Mouse (Mus musculus): ENCODE results near the gene Zfp689. TPM values are rescaled to one million over a fixed set of nuclear protein-coding genes. Genes with fewer than 3 reads are reported as not detected.
"Not testable (repeated sequence)": the region's sequence is repeated elsewhere in the genome, so short reads cannot be mapped to it uniquely, and the experiment has no call there.

Gene Zfp689
- total and polyA plus RNA-seq, 2 experiments: 0.74 to 1.9 TPM

DNA sequence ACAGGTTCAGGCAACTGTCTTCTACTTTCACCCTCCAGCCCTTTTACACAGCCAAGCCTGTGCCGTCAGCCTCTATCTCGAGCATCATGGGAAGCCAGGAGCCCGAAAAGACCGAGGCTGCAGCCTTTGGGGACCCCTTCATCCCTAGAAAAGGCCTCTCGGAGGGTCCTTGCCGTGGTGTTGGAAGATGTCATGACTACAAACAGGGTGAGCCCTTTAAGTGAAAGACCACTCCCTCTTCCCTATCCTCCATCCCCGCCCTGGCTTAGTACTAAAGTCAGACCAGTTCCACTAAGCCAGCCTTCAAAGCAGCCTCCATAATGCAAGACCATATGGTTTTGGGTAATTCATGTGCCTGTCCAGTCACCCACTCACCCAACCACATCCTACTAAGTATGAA is 23.1 kb upstream of the Zfp689 start:
- H3K27me3 ChIP-seq (ENCODE audit: control insufficient read depth, insufficient read depth, low read length): no peaks in the 10 kb centered on the region
- H3K36me3 ChIP-seq (ENCODE audit: control insufficient read depth, insufficient read depth, low read length): peaks cover 37% of the 10 kb centered on the region
- H3K4me3 ChIP-seq (ENCODE audit: insufficient read depth, low read depth, low read length): peak overlapping the region; percentile 73
- H3K27ac ChIP-seq (replicated peaks; ENCODE audit: insufficient read depth, low read depth, low read length): peak overlapping the region; percentile 89
- peak overlapping the region; percentile 87 for H3K9ac ChIP-seq (ENCODE audit: low read depth, low read length)
- TF ChIP-seq CTCF (IDR thresholded peaks at IDR 0.05; ENCODE audit: low read depth, low read length): no peak
- no peak for TF ChIP-seq POLR2A (IDR thresholded peaks at IDR 0.05; ENCODE audit: extremely low read depth, insufficient read depth, low read length)
- WGBS: 3% methylated on average over 7 of the region's 7 CpGs
- DNase-seq (ENCODE audit: extremely low read depth, low read depth, low spot score): no peak
- peaks cover 11% of the 10 kb centered on the region; the same call in 1 of the 2 replicates for H3K79me2 ChIP-seq (ENCODE audit: control insufficient read depth, insufficient read depth, low read length)
- peaks cover 19% of the 10 kb centered on the region for H3K4me1 ChIP-seq (ENCODE audit: control insufficient read depth, insufficient read depth, low read length)

DNA sequence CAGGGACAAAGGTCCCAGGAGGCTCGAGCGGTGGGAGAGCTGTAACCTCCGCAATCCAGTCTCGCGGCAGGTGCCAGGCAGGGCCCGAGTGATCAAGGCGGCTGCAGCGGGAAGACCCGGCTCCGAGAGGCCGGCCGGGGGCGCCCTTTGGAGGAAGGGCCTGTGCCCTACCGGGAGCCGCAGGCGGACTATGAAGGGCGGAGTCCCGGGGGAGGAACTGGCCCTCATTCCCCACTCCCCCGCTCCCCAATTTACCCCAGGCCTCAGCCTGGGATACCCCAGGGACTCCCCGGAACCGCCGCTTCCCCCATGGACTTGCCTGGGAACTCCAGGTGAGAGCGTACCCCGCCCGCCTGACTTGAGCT is 22.7 kb upstream of the Zfp689 start:
- peaks cover 35% of the 10 kb centered on the region for H3K36me3 ChIP-seq (ENCODE audit: control insufficient read depth, insufficient read depth, low read length)
- peak overlapping the region; percentile 87 for H3K9ac ChIP-seq (ENCODE audit: low read depth, low read length)
- no peaks in the 10 kb centered on the region for H3K27me3 ChIP-seq (ENCODE audit: control insufficient read depth, insufficient read depth, low read length)
- H3K79me2 ChIP-seq (ENCODE audit: control insufficient read depth, insufficient read depth, low read length): peaks cover 11% of the 10 kb centered on the region; the same call in 1 of the 2 replicates
- TF ChIP-seq POLR2A (IDR thresholded peaks at IDR 0.05; ENCODE audit: extremely low read depth, insufficient read depth, low read length): no peak
- TF ChIP-seq CTCF (IDR thresholded peaks at IDR 0.05; ENCODE audit: low read depth, low read length): no peak
- peaks cover 19% of the 10 kb centered on the region for H3K4me1 ChIP-seq (ENCODE audit: control insufficient read depth, insufficient read depth, low read length)
- DNase-seq (ENCODE audit: extremely low read depth, low read depth, low spot score): no peak
- WGBS: under 1% methylated on average over 25 of the region's 25 CpGs
- H3K4me3 ChIP-seq (ENCODE audit: insufficient read depth, low read depth, low read length): peak overlapping the region; percentile 73
- H3K27ac ChIP-seq (replicated peaks; ENCODE audit: insufficient read depth, low read depth, low read length): peak overlapping the region; percentile 89

DNA sequence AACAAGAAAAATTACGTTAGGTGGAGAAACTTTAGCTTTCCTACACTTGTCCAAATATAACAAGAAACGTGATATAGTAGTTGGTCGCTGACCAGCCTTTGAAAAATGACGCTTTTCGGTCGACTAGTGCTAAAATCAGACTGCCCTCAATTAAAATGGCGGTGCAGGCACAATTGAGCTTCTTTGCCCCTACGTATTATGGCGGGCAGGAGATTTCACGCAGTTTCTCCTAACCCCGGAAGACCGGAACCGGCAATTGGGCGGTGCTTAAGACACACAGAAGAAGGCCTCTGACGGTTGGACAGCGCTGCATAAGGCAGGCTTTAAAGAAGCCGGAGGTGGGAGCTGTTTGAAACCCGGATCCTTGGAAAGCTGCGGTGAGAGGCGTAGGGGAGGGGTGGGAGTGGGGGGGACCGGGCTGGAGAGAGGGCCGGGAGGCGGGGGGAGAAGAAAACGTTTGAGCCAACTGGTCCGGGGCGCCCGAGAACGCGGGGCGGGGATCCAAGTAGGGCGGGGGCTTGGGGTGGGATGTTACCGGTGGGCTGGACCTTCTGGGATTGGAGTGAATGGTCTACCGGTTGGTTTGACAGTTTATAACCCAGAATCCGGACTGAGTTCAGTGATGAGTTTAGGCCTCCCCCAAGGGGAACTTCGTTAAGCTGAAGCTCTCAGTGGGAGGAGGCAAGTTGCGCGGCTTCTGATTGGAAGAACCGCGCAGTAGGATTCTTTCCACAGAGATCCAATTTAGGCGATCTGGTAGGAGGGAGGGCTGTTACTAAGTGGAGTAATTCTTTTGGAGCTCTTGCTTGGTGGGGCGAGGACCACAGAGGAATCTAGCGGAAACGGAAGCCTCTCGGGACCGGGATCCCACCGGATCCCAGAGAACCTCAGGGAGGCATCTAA is 22.0 kb upstream of the Zfp689 start:
- TF ChIP-seq CTCF (IDR thresholded peaks at IDR 0.05; ENCODE audit: low read depth, low read length) (no peak), POLR2A (IDR thresholded peaks at IDR 0.05; ENCODE audit: extremely low read depth, insufficient read depth, low read length) (peak; percentile 29; the same call in 1 of the 2 replicates)
- Histone ChIP-seq H3K27ac (replicated peaks; ENCODE audit: insufficient read depth, low read depth, low read length) (peak overlapping the region; percentile 89), H3K36me3 (ENCODE audit: control insufficient read depth, insufficient read depth, low read length) (peaks cover 30% of the 10 kb centered on the region), H3K9ac (ENCODE audit: low read depth, low read length) (peak overlapping the region; percentile 87), H3K4me1 (ENCODE audit: control insufficient read depth, insufficient read depth, low read length) (peaks cover 15% of the 10 kb centered on the region), H3K27me3 (ENCODE audit: control insufficient read depth, insufficient read depth, low read length) (no peaks in the 10 kb centered on the region), H3K4me3 (ENCODE audit: insufficient read depth, low read depth, low read length) (peak overlapping the region; percentile 73), H3K79me2 (ENCODE audit: control insufficient read depth, insufficient read depth, low read length) (peaks cover 11% of the 10 kb centered on the region; the same call in 1 of the 2 replicates)
- peak; percentile 96 for DNase-seq (ENCODE audit: extremely low read depth, low read depth, low spot score)
- under 1% methylated on average over 46 of the region's 46 CpGs for WGBS

DNA sequence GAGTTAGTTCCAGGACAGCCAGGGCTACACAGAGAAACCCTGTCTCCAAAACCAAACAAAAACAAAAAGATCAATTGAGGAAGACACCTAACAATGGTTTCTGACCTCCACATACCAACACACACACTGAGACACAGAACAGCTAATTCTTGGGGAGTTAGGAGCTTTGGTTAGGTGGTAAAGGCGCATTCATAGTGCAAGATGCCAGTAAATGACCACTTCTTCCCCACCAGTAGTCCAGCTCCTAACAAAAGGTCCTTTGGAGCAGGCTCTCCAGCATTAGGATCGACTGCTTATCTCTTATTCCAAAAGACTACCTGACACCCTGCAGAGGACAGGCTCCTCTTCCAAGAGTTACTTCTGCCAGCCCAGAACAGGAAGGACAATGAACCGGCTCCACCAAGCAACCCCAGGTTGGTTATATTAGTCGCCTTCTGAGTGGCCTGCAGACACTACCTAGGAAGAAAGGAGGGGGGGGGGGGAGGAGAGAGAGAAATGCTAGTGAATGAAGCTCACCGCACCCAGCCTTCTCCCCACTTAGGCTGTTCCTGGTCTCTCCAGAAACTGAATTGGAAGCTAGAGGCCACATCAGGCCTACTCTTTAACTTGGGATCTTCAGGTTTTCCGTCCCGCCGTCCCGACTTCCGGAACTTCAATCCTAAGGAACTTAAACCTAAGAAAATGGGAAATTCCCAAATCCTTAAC is 21.2 kb upstream of the Zfp689 start:
- peak; percentile 50 for DNase-seq (ENCODE audit: extremely low read depth, low read depth, low spot score)
- Histone ChIP-seq H3K79me2 (ENCODE audit: control insufficient read depth, insufficient read depth, low read length) (peaks cover 11% of the 10 kb centered on the region; the same call in 1 of the 2 replicates), H3K4me3 (ENCODE audit: insufficient read depth, low read depth, low read length) (peak overlapping the region; percentile 73), H3K36me3 (ENCODE audit: control insufficient read depth, insufficient read depth, low read length) (peaks cover 22% of the 10 kb centered on the region; the same call in 1 of the 2 replicates), H3K9ac (ENCODE audit: low read depth, low read length) (peak overlapping the region; percentile 75), H3K27me3 (ENCODE audit: control insufficient read depth, insufficient read depth, low read length) (no peaks in the 10 kb centered on the region), H3K4me1 (ENCODE audit: control insufficient read depth, insufficient read depth, low read length) (peaks cover 8% of the 10 kb centered on the region), H3K27ac (replicated peaks; ENCODE audit: insufficient read depth, low read depth, low read length) (peak overlapping the region; percentile 82)
- 10% methylated on average over 10 of the region's 10 CpGs for WGBS
- TF ChIP-seq POLR2A (IDR thresholded peaks at IDR 0.05; ENCODE audit: extremely low read depth, insufficient read depth, low read length): no peak
- TF ChIP-seq CTCF (IDR thresholded peaks at IDR 0.05; ENCODE audit: low read depth, low read length): no peak

DNA sequence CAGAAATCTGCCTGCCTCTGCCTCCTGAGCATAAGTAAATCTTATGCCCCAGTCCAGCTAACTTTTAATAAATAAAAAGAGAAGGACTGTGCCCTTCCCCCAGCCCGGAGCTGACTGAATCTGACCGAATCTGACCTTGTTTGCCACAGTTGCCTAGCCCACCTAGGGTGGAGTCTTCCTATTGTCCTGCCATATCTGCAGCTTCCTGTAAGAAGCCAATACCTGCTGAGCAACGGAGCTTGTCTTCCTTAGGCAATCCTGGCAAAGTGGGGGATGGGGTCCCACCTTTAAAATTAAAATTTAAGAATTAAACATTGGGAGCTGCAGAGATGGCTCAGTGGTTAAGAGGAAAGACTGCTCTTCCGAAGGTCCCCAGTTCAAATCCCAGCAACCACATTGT is 17.6 kb upstream of the Zfp689 start:
- Histone ChIP-seq H3K4me3 (ENCODE audit: insufficient read depth, low read depth, low read length) (no peak overlapping the region), H3K27me3 (ENCODE audit: control insufficient read depth, insufficient read depth, low read length) (no peaks in the 10 kb centered on the region), H3K27ac (replicated peaks; ENCODE audit: insufficient read depth, low read depth, low read length) (no peak overlapping the region), H3K36me3 (ENCODE audit: control insufficient read depth, insufficient read depth, low read length) (peaks cover 2% of the 10 kb centered on the region; the same call in 1 of the 2 replicates), H3K4me1 (ENCODE audit: control insufficient read depth, insufficient read depth, low read length) (peaks cover 4% of the 10 kb centered on the region; the same call in 1 of the 2 replicates), H3K79me2 (ENCODE audit: control insufficient read depth, insufficient read depth, low read length) (peaks cover 6% of the 10 kb centered on the region; the same call in 1 of the 2 replicates), H3K9ac (ENCODE audit: low read depth, low read length) (no peak overlapping the region)
- no peak for TF ChIP-seq POLR2A (IDR thresholded peaks at IDR 0.05; ENCODE audit: extremely low read depth, insufficient read depth, low read length)
- TF ChIP-seq CTCF (IDR thresholded peaks at IDR 0.05; ENCODE audit: low read depth, low read length): no peak
- no peak for DNase-seq (ENCODE audit: extremely low read depth, low read depth, low spot score)
- 89% methylated on average over 4 of the region's 4 CpGs for WGBS

DNA sequence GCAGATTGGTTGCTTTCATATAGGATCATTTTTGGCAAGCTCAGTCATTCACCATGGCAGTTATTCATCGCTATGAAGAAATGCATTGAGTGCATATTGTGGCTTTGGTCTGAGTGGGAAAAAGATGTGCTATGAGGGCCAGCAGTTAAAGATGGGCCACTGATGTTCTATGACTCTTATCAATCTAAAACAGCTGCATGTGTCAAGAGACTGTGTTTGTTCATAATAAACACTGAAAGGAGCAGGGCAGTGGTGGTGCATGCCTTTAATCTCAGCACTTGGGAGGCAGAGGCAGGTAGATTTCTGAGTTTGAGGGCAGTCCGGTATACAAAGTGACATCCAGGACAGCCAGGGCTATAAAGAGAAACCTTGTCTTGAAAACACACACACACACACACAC is 16.7 kb upstream of the Zfp689 start:
- H3K4me3 ChIP-seq (ENCODE audit: insufficient read depth, low read depth, low read length); H3K9ac ChIP-seq (ENCODE audit: low read depth, low read length); H3K27ac ChIP-seq (replicated peaks; ENCODE audit: insufficient read depth, low read depth, low read length); H3K27me3 ChIP-seq (ENCODE audit: control insufficient read depth, insufficient read depth, low read length); H3K79me2 ChIP-seq (ENCODE audit: control insufficient read depth, insufficient read depth, low read length); H3K4me1 ChIP-seq (ENCODE audit: control insufficient read depth, insufficient read depth, low read length); DNase-seq (ENCODE audit: extremely low read depth, low read depth, low spot score); H3K36me3 ChIP-seq (ENCODE audit: control insufficient read depth, insufficient read depth, low read length): not testable (repeated sequence)
- 100% methylated on average over 2 of the region's 2 CpGs for WGBS

Data from liver, adult 2 months (tissue).